Mouse (Mus musculus) neural tube, embryonic 11.5 days (tissue): ENCODE measurements around the gene Nat9. TPM values are rescaled to one million over a fixed set of nuclear protein-coding genes. Genes with fewer than 3 reads are reported as not detected.
A peak's percentile ranks its signal among the peaks of the same experiment; 100 is the strongest.

Experiments used
- ATAC-seq: fragments of 200-750 bp; cut with Nextera tagmentation; 2 replicates; pipeline ENCODE4 v1.8.0; 2017; ENCODE audit warnings: moderate number of reproducible peaks, mild to moderate bottlenecking, moderate TSS enrichment, moderate library complexity; ENCODE audit not compliant: insufficient read depth, low FRiP score, low TSS enrichment
- DNase-seq: peaks from one replicate; pipeline ENCODE4 v3.0.0-alpha.2; 2015; ENCODE audit warnings: low spot score
- H3K27ac ChIP-seq: fragments of 300-500 bp; sonication (generic); 2 replicates; pipeline ENCODE4 v1.5.1; 2014; ENCODE audit warnings: low read depth, mild to moderate bottlenecking, low read length
- H3K27me3 ChIP-seq: fragments of 300-500 bp; sonication (generic); 2 replicates; pipeline ENCODE4 v1.6.1; 2014; ENCODE audit warnings: mild to moderate bottlenecking, low read length, mixed read lengths; ENCODE audit not compliant: control insufficient read depth, insufficient read depth
- H3K36me3 ChIP-seq: fragments of 300-500 bp; sonication (generic); 2 replicates; pipeline ENCODE4 v1.6.1; 2014; ENCODE audit warnings: mild to moderate bottlenecking, low read length, moderate library complexity, mixed read lengths; ENCODE audit not compliant: control insufficient read depth, insufficient read depth
- H3K4me1 ChIP-seq: fragments of 300-500 bp; sonication (generic); 2 replicates; pipeline ENCODE4 v1.6.1; 2014; ENCODE audit warnings: low read length, mixed read lengths; ENCODE audit not compliant: control insufficient read depth, insufficient read depth
- H3K4me2 ChIP-seq: fragments of 300-500 bp; sonication (generic); 2 replicates; pipeline ENCODE4 v1.6.1; 2014; ENCODE audit warnings: low read depth, mild to moderate bottlenecking, moderate library complexity
- H3K4me3 ChIP-seq: fragments of 300-500 bp; sonication (generic); 2 replicates; pipeline ENCODE4 v1.5.1; 2014; ENCODE audit warnings: low read depth, low read length
- H3K9ac ChIP-seq: fragments of 300-500 bp; sonication (generic); 2 replicates; pipeline ENCODE4 v1.6.1; 2014; ENCODE audit warnings: mild to moderate bottlenecking, low read length
- H3K9me3 ChIP-seq: fragments of 300-500 bp; sonication (generic); 2 replicates; pipeline ENCODE4 v1.6.1; 2016; ENCODE audit warnings: low read length; ENCODE audit not compliant: control insufficient read depth
- WGBS: fragments of 180-500 bp; shearing (Covaris S2); extraction: QIAGEN DNeasy Blood & Tissue Kit; methylation state at CpG from one replicate; pipeline ENCODE4 v1.1.7; 2014; 5-methylcytosine and 5-hydroxymethylcytosine counted together
- polyA plus RNA-seq: library from polyadenylated mRNA; unstranded; fragments of >200 nt; fragmentation: Nextera tagmentation; extraction: Ambion mirVana; gene quantifications from 2 replicates; pipeline ENCODE4 v1.2.1, GENCODE M21; 2014

Gene Nat9
- polyA plus RNA-seq, 1 experiment from 2014 or later = 20.3 TPM

- no peak for ATAC-seq
- no peaks in the 10 kb centered on the region for H3K27me3 ChIP-seq
- no peaks in the 10 kb centered on the region; the same call in 1 of the 2 replicates for H3K36me3 ChIP-seq
- H3K4me3 ChIP-seq = no peak overlapping the region
- no peak for DNase-seq
- H3K27ac ChIP-seq = no peak overlapping the region
- no peak overlapping the region for H3K4me2 ChIP-seq
- WGBS = 88% methylated on average over 9 of the region's 9 CpGs
- H3K9ac ChIP-seq = no peak overlapping the region
- peaks cover 8% of the 10 kb centered on the region for H3K4me1 ChIP-seq
- H3K9me3 ChIP-seq = no peaks in the 10 kb centered on the region
These were observed 15.1 kb upstream of the Nat9 start for GRCm38 (mm10) chr11:115202756-115203155.

DNA sequence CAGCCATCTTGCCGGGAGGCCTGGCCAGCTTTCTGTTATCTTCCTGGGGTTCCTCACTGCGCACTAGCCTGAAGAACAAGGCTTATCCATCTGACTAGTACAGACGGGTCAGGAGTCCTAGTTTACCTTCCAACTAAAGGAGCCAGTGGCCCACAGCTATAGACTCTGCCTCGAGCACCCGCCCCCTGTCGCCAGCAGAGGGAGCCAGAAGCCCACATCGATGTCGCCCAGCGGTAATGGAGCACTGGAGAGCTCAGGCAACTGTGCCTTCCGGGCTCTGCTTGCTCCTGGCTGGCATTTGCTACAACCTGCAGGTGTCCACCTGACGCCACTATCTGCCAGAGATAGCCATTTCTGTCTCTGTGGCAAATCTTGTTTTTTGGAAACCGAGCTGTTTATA, 14.7 kb upstream of the Nat9 start:
- no peaks in the 10 kb centered on the region; the same call in 1 of the 2 replicates for H3K36me3 ChIP-seq
- no peak overlapping the region for H3K4me2 ChIP-seq
- H3K27ac ChIP-seq = no peak overlapping the region
- no peak overlapping the region for H3K9ac ChIP-seq
- no peak overlapping the region for H3K4me3 ChIP-seq
- H3K9me3 ChIP-seq = no peaks in the 10 kb centered on the region
- ATAC-seq = 0 out of 2 replicates have a peak, but pooled peaks have one; percentile 71
- peak; percentile 85 for DNase-seq
- no peaks in the 10 kb centered on the region for H3K27me3 ChIP-seq
- 18% methylated on average over 12 of the region's 12 CpGs for WGBS
- H3K4me1 ChIP-seq = peaks cover 4% of the 10 kb centered on the region

DNA sequence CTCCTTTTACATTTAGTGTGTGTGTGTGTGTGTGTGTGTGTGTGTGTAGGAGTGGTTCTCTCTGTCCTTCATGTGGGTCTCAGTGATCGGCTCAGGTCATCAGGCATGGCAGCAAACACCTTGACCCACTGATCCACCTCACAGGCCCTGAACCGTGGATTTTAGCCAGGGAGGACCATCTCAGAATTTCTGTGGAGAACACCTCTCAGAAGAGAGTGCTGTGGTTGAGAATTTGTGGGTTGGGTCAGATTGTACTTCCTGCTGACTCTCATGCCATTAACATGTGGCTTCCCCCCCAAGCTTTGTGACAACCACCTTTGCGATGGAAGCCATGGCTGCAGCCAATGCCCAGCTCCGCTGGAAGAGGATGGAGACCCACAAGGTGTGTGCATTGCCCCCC, 12.9 kb upstream of the Nat9 start:
- Histone ChIP-seq H3K4me2 (no peak overlapping the region), H3K9me3 (no peaks in the 10 kb centered on the region), H3K4me1 (no peaks in the 10 kb centered on the region; the same call in 1 of the 2 replicates), H3K27me3 (no peaks in the 10 kb centered on the region), H3K4me3 (no peak overlapping the region), H3K9ac (no peak overlapping the region), H3K36me3 (no peaks in the 10 kb centered on the region; the same call in 1 of the 2 replicates), H3K27ac (no peak overlapping the region)
- DNase-seq (no peak), ATAC-seq (no peak)
- WGBS = 96% methylated on average over 4 of the region's 4 CpGs

- WGBS = 30% methylated on average over 12 of the region's 12 CpGs
- no peak overlapping the region for H3K9ac ChIP-seq
- H3K27me3 ChIP-seq = no peaks in the 10 kb centered on the region
- no peaks in the 10 kb centered on the region; the same call in 1 of the 2 replicates for H3K36me3 ChIP-seq
- no peak overlapping the region for H3K27ac ChIP-seq
- no peaks in the 10 kb centered on the region for H3K9me3 ChIP-seq
- no peak for ATAC-seq
- H3K4me1 ChIP-seq = no peaks in the 10 kb centered on the region
- peak; percentile 47 for DNase-seq
- no peak overlapping the region for H3K4me3 ChIP-seq
- H3K4me2 ChIP-seq = no peak overlapping the region
These were observed 11.3 kb upstream of the Nat9 start for GRCm38 (mm10) chr11:115198932-115199384.

- Histone ChIP-seq H3K9ac (no peak overlapping the region), H3K4me2 (no peak overlapping the region), H3K27ac (no peak overlapping the region), H3K4me1 (no peaks in the 10 kb centered on the region), H3K9me3 (no peaks in the 10 kb centered on the region), H3K36me3 (no peaks in the 10 kb centered on the region), H3K27me3 (no peaks in the 10 kb centered on the region), H3K4me3 (no peak overlapping the region)
- DNase-seq (no peak), ATAC-seq (no peak)
- WGBS = 82% methylated on average over 8 of the region's 8 CpGs
These were observed 9.9 kb upstream of the Nat9 start for GRCm38 (mm10) chr11:115197558-115197957.

- Histone ChIP-seq H3K9ac (no peak overlapping the region), H3K9me3 (no peaks in the 10 kb centered on the region), H3K4me1 (no peaks in the 10 kb centered on the region), H3K4me3 (no peak overlapping the region), H3K27ac (no peak overlapping the region), H3K36me3 (no peaks in the 10 kb centered on the region), H3K4me2 (no peak overlapping the region), H3K27me3 (no peaks in the 10 kb centered on the region)
- ATAC-seq (no peak), DNase-seq (no peak)
- WGBS = 84% methylated on average over 5 of the region's 5 CpGs
These were observed 8.3 kb upstream of the Nat9 start for GRCm38 (mm10) chr11:115195933-115196332.

GRCm38 (mm10) chr11:115194693-115195092, 7.0 kb upstream of the Nat9 start:
- no peak overlapping the region for H3K4me2 ChIP-seq
- no peaks in the 10 kb centered on the region for H3K4me1 ChIP-seq
- ATAC-seq = no peak
- H3K36me3 ChIP-seq = no peaks in the 10 kb centered on the region
- H3K9ac ChIP-seq = no peak overlapping the region
- 82% methylated on average over 6 of the region's 6 CpGs for WGBS
- no peak overlapping the region for H3K27ac ChIP-seq
- H3K9me3 ChIP-seq = no peaks in the 10 kb centered on the region
- DNase-seq = no peak
- no peak overlapping the region for H3K4me3 ChIP-seq
- H3K27me3 ChIP-seq = no peaks in the 10 kb centered on the region

GRCm38 (mm10) chr11:115192180-115192579, 4.5 kb upstream of the Nat9 start:
- Histone ChIP-seq H3K36me3 (no peaks in the 10 kb centered on the region), H3K27ac (no peak overlapping the region), H3K4me3 (no peak overlapping the region), H3K4me1 (peaks cover 5% of the 10 kb centered on the region; the same call in 1 of the 2 replicates), H3K9me3 (no peaks in the 10 kb centered on the region), H3K9ac (no peak overlapping the region), H3K27me3 (no peaks in the 10 kb centered on the region), H3K4me2 (no peak overlapping the region)
- ATAC-seq = no peak
- no peak for DNase-seq
- WGBS = 72% methylated on average over 9 of the region's 9 CpGs

GRCm38 (mm10) chr11:115189304-115189703, 1.6 kb upstream of the Nat9 start:
- 91% methylated on average over 6 of the region's 6 CpGs for WGBS
- peaks cover 9% of the 10 kb centered on the region for H3K4me1 ChIP-seq
- no peaks in the 10 kb centered on the region for H3K27me3 ChIP-seq
- H3K4me3 ChIP-seq = no peak overlapping the region
- ATAC-seq (no peak), DNase-seq (no peak)
- H3K27ac ChIP-seq = no peak overlapping the region
- no peaks in the 10 kb centered on the region for H3K36me3 ChIP-seq
- H3K9ac ChIP-seq = no peak overlapping the region
- H3K4me2 ChIP-seq = no peak overlapping the region
- no peaks in the 10 kb centered on the region for H3K9me3 ChIP-seq
